Mouse (Mus musculus) kidney, postnatal 4 days (tissue): ENCODE data around the gene Aven.
"Not testable (repeated sequence)": the region's sequence is repeated elsewhere in the genome, so short reads cannot be mapped to it uniquely, and the experiment has no call there.

Experiments used
- DNase-seq, 2 experiments: peaks; one replicate each; pipeline ENCODE4 v3.0.0; 2021; ENCODE audit warnings: mixed read lengths in 2 of 2

Aven gene

DNA sequence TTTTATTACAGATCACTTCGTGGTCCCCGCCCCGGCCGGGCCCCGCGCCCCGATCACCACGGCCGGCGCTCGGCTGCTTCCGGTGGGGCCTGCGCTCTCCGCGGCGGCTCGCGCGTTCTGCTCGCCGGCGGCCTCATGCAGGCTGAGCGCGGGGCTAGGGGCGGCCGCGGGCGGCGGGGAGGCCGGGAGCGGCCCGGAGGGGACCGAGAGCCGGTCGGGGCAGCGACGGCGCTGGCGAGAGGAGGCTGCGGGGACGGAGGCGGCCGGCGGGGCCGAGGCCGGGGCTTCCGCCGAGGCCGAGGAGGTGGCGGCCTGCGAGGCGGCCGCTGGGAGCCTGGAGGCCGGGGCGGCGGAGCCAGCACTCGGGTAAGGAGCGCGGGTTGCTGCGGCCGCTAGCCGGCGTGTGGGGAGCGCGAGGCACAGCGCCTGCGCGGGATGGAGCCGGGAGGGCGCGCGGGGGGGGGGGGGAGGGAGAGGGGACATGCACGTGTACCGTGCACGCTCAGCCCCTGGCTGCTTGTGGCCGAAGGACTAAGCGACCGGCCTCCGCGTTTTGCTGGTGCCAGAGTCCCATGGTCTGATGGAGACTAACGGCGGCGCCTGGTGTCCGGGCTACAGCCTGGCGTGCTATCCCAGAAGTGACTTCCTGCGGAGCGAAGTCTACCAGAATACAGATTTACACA is at the start of gene Aven:
TSS of gene Aven (plus strand) at position 109 of the 683 bp plus-strand sequence.
- DNase-seq: peak; percentile 84 to 93

DNA sequence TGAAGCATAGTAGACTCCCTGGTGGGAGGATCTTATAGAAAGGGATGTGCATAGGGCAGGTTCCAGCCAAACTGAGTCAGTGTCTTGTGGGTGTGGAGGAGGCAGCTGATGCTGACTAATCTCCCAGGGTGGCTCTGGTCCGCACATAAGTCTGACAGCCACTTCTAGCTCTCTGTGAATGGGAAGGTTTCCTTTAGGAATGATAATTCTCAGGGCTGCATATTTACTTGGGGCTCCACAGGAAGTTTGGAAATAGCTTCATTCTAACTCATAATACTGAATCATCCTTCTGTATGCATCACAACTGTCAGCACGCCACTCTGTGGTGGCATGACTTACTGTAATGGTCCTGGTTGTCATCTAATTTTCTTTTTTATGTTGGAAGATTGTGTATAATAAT is 49.3 kb upstream of the Aven start:
- no peak for DNase-seq

DNA sequence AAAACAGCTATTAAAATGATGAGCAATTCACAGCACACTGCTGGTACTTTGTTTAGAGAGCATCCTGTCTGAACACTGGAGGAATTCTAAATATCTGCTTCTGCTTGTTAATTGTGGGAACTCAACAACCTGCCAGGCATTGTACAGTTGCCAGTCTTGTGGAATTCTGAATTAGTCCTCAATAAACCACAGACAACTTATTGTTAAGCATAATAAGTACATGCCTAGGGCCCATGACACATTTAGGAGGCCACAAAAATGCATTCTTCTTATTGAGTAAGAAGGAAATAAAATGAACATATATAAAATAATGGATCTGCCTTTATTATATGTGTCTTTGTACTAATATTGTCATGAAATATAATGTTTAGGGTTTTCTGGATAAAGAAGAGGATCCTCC is 47.3 kb upstream of the Aven start:
- no peak for DNase-seq

DNA sequence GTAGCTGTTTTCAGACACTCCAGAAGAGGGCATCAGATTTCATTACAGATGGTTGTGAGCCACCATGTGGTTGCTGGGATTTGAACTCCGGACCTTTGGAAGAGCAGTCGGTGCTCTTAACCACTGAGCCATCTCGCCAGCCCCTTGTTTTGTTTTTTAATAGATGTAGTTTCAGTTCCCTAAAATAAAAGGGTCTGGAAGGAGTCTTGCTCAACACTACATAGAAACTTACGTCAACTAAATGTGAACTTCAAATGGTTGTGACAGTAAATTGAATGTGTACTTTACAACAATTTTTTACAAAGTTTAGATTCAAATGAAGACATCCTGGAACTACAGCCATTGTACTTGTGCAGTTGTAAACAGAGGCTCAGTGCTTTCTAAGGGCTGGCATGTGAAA is 44.7 kb upstream of the Aven start:
- not testable (repeated sequence) for DNase-seq

DNA sequence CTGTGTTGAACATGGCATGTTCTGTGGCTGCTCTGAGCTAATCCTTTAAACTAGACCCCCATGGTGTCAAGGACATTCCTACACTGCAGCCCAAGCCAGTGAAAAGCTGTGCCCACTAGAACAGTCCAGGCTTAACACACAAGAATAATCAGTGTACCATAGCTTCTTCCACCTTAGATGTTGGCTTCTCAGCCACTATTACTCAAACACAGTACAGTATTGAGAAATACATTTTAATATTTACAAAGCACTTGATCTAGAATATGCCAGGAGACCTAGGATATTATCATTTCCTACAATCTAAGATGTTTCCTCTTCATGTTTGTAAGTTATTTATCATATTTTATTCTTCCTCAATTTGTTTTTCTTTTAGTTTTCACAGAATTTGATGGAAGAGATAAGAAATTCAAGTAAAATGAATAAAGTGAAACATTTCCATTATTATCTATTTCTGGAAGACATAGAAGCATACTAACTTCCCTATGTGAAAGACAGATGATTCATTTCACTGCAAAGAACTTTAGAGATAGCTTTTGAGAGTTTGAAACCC is 44.2 kb upstream of the Aven start:
- DNase-seq: no peak

DNA sequence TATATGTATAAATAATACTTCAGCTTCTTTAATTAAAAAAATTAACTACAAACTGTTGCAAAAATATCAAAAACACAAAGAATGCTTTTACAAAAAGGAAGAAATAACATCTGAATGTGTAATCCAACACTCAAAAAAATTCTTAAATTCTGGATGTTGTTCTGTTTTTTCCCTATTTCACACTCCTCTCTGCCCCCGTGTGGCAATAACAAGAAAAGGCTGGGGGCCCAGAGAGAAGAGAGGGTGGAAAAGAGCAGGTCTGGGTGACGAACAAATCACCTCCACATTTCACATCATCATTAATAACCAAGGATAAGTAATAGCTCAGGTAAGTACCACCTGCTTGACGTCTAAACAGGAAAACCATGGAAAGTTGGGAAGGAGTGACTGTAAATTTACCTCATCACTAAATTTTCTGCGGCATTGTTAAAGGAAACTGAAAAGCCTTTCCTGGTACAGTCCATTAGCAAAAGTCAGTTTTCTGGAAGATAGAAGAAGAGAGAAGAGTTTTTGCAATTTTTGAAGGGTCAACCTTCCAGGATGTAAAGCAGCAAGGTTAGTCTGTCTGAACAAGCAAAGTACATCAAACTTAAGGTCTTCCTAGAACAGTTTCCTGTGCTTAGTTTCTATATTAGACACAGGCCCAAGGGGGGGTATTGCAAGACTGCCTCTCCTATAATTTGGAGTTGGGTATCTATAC is 43.0 kb upstream of the Aven start:
- peak; percentile 29 to 49 for DNase-seq

DNA sequence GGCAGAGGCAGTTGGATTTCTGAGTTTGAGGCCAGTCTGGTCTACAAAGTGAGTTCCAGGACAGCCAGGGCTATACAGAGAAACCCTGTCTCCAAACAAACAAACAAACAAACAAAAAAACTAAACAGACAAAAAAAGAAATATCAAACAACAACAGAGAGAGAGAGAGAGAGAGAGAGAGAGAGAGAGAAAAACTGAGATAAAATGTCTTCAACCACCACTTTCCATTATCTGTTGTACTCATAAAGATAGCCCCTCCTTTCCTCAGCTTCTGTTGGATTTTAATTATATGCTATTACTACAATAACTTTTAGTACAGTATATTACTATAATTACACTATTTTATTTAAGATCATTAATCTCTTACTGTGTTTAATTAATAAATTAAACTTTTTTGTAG is 40.3 kb upstream of the Aven start:
- DNase-seq: not testable (repeated sequence)

DNA sequence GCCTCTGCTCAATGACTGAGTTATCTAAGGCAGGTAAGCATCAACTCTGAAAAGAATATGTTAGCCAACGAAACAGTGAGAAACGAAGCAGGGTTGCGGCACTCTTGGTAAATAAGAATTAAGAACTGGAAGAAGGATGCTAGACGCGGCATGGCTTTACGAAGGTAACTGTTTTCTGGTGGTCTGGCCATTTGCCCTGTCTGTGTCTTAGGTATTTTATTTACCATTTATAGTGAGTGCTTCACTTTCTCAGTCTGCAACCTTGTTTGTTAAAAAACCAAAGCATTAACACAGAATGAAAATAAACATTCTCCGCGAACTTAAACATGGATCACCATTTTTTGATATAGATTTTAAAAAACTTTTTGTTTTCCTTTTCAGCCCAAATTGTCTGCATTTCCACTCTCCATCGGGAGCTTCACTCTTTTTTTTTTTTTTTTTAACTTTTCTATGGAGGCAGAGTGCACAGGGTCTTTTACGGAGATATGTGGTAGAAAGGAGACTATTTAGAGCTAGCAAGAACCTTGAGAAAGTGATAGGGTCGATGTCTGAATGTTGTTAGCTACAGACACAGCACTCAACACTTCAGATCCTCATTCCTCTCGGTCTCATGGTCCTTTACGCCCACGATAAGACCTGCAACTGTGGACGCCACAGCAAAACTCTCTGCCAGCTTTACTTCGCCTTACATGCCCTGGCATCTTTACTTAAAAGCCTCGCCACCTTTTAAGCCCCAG is 38.5 kb upstream of the Aven start:
- no peak for DNase-seq

DNA sequence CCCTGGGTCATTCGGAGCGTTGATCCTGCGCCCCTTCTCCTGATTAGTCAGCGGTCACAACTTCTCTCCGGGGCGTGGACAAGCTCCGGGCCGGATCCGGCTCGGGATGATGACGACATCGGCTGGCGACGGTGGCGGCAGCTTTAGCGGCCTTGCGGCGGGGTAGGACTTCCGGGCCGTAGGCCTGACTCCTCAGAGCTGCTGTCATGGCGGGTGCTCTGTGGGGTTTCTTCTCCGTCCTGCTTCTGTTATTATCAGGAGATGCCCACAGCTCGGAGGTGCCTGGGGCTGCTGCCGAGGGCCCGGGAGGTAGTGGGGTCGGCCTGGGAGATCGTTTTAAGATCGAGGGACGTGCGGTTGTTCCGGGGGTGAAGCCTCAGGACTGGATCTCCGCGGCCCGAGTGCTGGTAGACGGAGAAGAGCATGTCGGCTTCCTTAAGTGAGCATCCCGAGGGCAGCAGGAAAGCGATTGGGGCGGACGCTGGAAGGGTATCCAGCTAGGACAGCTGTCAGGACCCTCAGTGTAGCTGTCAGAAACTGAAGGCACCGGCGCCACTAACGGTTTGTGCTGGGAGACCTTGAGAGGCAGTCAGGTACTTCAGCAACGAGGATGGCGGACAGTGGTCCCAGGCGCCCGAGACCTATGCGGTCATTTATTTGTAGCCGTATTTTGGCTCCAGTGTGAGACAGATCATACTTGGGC is 37.8 kb upstream of the Aven start, which contains the start of gene Emc7:
TSS of gene Emc7 (plus strand) at position 136 of the 703 bp plus-strand sequence.
- DNase-seq: peak; percentile 99

DNA sequence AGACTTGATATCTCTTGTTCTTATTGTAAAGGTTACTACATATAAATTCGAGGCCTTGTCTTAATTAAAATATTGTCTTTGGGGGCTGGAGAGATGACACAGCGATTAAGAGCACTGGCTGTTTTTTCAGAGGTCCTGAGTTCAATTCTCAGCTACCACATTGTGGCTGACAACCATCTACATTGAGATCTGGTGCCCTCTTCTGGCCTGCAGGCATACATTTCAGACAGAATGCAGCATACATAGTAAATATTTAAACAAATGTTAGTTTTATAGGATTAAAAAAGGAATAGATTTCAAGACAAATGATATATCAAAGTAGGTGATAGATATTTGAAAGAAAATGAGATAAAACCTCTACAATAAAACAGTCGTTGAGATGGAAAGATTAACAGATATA is 32.2 kb upstream of the Aven start:
- no peak for DNase-seq

DNA sequence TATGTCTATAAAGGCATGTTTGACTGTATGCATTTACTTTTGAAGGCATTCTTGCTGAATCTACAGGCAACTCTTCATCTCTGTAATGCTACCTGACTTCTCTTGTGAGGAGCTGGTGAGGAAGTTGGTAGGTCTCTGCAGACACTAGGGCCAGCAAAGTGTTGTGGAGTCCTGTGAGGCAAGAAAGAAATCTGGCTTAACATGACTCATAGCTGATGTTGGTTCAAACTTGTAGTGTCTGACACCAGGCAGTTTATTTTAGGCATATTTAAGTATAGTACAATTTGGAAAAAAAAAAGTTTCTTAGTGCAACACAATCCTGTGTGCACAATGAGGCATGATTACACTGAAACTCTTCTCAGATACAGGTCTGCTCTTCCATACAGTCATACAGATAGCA is 23.2 kb upstream of the Aven start:
- DNase-seq: no peak

DNA sequence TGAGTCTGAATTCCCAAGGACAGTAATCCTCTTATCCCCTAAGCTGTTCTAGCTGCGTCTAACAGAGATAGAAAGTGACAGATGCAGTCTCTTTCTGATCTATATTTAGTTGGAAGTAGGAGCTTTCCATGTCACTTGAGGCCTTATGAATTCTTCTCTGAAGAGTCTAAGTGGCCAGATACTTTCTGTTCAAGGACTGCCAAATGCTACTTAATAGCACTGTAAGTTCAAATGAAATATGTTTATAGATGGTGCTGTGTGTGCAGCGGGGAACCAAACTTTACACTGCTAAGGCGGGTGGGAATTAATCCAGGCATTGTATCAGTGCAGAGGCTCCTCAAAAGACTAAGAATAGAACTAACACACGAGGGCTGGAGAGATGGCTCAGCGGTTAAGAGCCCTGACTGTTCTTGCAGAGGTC is 21.8 kb upstream of the Aven start:
- DNase-seq: no peak

DNA sequence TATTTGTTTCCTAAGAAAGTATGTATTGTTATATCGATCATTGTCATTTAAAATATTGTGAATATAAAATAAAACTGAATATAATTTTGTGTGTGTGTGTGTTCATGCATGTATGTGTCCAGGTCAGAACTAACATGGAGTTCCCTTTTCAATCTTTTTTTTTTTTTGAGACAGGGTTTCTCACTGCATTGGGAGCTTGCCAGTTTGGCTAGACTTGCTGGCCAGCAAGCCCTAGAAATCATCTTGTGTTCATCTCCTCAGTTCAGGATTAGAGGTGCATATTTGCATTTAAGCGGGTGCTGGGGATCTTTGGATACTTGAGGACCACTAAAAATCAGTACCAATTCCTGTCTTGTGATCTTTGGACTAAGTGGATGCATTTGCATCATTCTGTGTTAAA is 20.7 kb upstream of the Aven start:
- no peak for DNase-seq

DNA sequence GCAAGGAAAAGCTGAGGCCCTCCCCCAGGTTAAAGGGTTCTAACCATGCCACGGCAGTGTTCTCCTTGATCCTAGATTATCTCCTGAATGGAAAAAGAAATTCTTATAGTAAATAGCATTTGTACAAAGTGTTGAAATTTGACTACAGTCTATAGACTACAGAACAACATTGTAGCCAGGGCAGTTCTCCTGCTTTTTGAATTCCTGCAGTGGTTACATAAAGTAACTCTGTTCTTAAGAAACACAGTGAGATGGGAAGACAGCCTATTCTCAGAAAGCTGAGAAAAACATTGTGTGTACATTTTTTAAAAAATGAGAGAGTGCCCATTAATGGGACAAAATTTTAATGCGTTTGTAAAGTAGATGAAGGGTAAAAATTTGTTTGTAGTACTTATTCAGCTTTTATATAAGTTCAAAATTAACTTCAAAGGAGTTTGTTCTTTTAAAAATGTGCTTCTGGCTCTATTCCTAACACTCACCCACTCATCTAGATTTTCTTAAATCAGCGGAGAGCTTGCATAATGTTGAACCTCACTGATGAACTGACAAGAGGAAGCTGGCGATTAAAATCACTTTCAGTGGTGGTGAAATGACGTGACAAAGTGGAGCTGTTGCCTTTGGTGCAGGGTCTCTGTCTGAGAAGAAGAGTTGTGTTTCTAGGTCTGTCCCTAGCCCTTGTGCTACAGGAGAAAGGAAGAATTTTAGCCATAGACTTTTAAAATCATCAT is 17.6 kb upstream of the Aven start:
- no peak for DNase-seq

DNA sequence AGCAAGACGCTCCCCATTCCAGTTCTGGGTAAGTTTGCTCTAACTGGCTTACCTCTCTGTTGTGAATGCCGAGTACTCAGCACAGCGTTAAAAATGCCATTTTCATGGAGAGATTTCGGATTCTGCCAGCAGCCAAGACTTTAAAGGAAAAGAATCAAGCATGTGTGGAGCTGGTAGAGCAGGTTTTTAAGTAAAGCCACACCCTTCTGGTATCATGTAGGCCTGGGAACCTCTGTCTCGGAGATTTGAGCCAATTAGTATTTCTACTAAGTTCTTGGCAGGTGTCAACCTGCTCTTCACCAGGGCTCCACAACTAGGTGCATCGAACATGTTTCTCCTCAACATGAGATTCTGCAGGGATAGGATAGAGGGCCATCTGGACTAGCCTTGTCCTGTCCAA is 16.2 kb upstream of the Aven start:
- DNase-seq: no peak

DNA sequence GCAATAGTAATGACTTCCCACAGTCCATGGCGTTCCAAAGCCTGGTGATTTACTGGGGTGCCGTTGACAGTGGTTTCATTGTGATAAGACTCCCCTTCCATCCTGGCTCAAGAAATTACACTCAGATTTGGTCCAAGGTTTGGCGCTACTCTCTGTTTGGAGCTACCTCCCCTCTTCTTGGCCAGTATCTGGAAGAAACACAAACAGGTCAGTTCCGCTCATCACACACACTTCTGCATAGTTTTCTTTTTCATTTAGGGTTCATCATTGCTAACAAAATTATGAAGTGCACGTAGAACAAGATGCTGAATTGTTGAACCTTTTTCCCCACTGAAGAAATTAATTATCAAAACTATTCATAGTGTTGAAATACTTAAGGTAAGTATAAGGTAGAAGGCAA is 12.1 kb upstream of the Aven start, which contains the start of gene Chrm5:
TSS of gene Chrm5 (minus strand) at position 101 of the 400 bp plus-strand sequence.
- DNase-seq: no peak

DNA sequence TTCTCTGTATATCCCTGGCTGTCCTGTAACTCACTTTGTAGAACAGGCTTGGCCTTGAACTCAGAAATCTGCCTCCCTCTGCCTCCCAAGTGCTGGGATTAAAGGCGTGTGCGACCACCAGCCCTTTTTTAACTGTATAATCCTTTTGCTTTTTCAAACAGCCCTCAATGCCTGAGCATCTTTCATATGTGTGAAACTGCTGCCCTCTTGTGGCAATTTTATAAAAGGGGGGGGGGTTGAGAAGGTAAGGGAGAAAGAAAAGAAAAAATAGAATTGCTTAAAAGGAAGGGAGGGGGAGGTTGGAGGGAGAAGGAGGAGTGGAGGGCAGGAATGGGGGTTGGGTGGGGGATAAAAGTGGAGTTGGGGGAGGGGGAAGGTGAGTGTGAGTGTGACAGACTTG is 11.2 kb upstream of the Aven start:
- DNase-seq: peak; percentile 46 to 59

DNA sequence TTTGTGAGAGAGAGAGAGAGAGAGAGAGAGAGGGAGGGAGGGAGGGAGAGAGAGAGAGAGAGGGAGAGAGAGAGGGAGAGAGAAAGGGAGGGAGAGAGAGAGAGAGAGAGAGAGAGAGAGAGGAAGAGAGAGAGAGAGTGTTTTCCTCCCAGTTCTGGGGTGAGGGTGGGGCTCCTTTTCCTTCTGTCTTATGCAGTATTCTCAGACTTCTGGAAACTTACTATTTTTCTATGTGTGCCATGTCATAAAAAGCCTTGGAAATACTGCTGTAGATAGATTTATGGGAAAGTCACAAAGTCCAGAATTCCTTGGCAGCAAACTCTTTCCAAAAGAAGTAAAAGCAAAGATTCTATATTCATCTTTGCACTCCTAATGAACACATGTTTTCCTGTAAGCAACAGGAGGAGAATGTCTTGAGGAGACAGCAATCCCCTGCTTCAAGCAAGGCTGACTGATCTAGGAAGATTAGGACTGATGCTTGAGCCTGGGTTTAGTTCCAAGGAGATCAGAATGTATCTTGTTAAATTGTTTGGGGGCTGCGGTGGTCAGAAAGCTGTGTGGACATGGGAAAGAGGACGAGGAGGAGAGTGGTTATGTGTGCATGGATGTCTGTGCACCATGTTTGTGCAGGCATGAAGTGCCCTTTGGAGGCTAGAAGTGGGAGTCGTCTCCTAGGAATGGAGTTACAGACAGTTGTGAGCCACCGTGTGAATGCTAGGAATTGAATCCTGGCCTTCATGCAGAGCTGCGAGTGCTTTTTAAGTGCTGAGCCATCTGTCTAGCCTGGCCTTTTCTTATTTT is 10.0 kb upstream of the Aven start:
- peak; percentile 15 to 33 for DNase-seq

DNA sequence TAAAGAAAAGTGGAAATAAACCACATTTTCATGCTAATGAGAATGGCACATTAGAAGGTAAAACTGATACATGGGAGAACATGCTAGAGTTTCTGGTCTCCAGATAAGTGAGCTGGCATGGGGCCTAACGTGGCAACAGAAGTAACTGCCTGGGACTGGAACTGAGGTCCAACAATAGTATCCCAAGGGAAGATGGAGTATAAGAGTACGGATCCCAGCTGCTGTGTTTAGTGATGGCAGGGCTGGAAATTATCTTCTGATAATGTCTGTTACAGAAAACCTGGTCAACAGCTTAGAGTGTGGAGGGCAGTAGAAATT is 9.5 kb upstream of the Aven start:
- peak; percentile 44 to 55 for DNase-seq

DNA sequence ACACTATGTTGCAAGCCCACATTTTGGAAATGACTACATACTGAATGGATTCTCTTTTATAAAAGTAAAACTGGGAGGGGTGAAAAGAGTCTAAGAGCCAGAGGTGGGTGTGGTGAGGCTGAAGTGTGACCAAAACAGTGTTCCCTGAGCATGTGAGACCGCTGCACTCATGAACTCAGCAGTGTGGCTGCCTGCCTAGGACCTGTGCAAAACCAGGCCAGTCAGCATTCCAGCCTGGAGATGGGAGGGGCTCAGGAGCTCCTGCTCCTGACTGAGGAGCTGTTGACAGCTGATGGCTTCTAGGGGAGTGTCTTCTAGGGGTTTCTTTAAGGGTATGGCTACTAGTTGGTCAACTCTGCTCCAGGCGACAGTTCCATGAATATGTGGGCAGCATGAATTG is 7.9 kb upstream of the Aven start:
- peak; percentile 19 to 24 for DNase-seq

DNA sequence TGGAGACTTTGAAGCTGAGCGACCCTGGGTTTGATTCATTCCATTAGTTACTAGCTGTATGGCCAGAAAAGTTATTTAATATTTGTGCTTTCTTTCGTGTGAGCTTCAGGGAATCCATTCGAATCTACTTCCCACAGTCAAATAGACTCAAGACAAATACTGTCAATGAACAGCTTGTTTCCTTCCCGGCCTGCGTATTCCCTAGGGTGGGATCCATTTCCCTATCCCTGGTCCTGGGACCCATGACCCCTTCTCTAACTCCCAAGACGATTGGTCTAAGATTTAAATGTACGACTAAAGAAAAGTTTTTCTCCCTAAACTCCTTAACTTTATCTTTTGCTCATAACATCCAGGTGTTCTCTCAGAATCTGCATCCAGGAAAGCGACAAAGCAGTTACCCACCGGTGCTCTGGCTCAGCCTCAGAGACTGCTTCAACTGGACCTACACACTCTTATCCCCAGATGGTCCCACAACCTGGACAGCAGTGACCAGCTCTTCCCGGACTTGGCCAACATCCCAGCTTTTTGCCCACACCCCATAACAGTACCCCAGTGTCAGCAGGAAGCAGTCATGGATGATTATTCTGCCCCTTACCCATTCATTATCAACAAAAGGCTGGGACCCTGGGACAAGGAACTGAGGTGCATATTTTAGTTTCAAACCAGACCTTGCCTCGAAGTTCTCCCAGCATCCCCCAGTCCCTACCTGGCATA is 2.1 kb upstream of the Aven start:
- peak in 1 of 2 experiments; percentile 21 for DNase-seq
